Mouse (Mus musculus) intestine, postnatal 0 days (tissue): ENCODE measurements around the gene Arhgap22. TPM values are rescaled to one million over a fixed set of nuclear protein-coding genes. Genes with fewer than 3 reads are reported as not detected.

Source experiments
- ATAC-seq: fragments of 200-750 bp; cut with Nextera tagmentation; 2 replicates; pipeline ENCODE4 v1.8.0; 2017; ENCODE audit warnings: mild to moderate bottlenecking, moderate TSS enrichment, moderate library complexity
- H3K27ac ChIP-seq: fragments of 300-500 bp; sonication (generic); 2 replicates; pipeline ENCODE4 v1.5.1; 2014; ENCODE audit warnings: mild to moderate bottlenecking, low read depth, low read length, moderate library complexity
- H3K27me3 ChIP-seq: fragments of 300-500 bp; sonication (generic); replicated peaks from 2 replicates; pipeline ENCODE4 v1.6.1; 2014; ENCODE audit warnings: low read length, mixed read lengths; ENCODE audit not compliant: control insufficient read depth, insufficient read depth
- H3K36me3 ChIP-seq: fragments of 300-500 bp; sonication (generic); 2 replicates; pipeline ENCODE4 v1.6.1; 2014; ENCODE audit warnings: mild to moderate bottlenecking, moderate library complexity; ENCODE audit not compliant: control insufficient read depth, insufficient read depth
- H3K4me1 ChIP-seq: fragments of 300-500 bp; sonication (generic); replicated peaks from 2 replicates; pipeline ENCODE4 v1.6.1; 2014; ENCODE audit warnings: antibody characterized with exemption, low read length, mixed read lengths; ENCODE audit not compliant: control insufficient read depth, insufficient read depth
- H3K4me2 ChIP-seq: fragments of 300-500 bp; sonication (generic); replicated peaks from 2 replicates; pipeline ENCODE4 v1.6.1; 2014; ENCODE audit warnings: low read depth, mild to moderate bottlenecking, moderate library complexity
- H3K4me3 ChIP-seq: fragments of 300-500 bp; sonication (generic); 2 replicates; pipeline ENCODE4 v1.5.1; 2014; ENCODE audit warnings: low read depth, low read length
- H3K9ac ChIP-seq: fragments of 300-500 bp; sonication (generic); 2 replicates; pipeline ENCODE4 v1.6.1; 2014; ENCODE audit warnings: mild to moderate bottlenecking, low read depth, low read length
- H3K9me3 ChIP-seq: fragments of 300-500 bp; sonication (generic); 2 replicates; pipeline ENCODE4 v1.6.1; 2016; ENCODE audit warnings: mixed run types; ENCODE audit not compliant: control insufficient read depth
- CTCF ChIP-seq: sonication (generic); IDR thresholded peaks from 2 replicates; pipeline ENCODE4 v1.5.1; 2016; ENCODE audit warnings: low read depth, mild to moderate bottlenecking, control low read depth, antibody characterized with exemption, moderate library complexity
- WGBS: fragments of 180-500 bp; shearing (Covaris S2); extraction: QIAGEN DNeasy Blood & Tissue Kit; methylation state at CpG from one replicate; pipeline ENCODE4 v1.1.7; 2014; 5-methylcytosine and 5-hydroxymethylcytosine counted together
- polyA plus RNA-seq: library from polyadenylated mRNA; unstranded; fragments of >200 nt; fragmentation: Nextera tagmentation; extraction: Ambion mirVana; gene quantifications from 2 replicates; pipeline ENCODE4 v1.2.1, GENCODE M21; 2015

The Arhgap22 gene
- polyA plus RNA-seq, 1 experiment from 2014 or later = 1.9 TPM

DNA sequence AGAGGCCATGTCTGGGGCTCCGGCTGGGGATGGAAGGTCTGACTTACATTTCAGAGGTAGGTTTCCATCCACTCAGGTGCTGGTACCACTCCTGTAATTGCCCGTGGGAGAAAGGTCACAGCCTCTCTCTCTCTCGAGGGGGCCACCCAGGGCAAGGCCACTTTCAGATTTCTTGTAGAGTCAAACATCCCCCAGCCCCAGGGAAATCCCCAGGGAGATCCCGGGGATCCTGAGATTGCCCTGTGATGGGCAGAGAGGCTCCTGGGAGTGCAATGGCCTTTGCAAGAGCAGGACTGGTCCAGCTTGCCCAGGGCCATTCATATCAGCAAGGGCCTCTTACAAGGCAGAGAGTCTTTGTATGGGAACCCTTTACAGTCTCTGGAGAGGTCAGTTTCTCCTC, 120.6 kb downstream of the Arhgap22 start:
- 74% methylated on average over 4 of the region's 4 CpGs for WGBS
- Histone ChIP-seq H3K27ac (no peak overlapping the region), H3K4me2 (no peak overlapping the region), H3K4me3 (no peak overlapping the region), H3K4me1 (no peaks in the 10 kb centered on the region), H3K27me3 (no peaks in the 10 kb centered on the region), H3K36me3 (no peaks in the 10 kb centered on the region), H3K9me3 (no peaks in the 10 kb centered on the region), H3K9ac (no peak overlapping the region)
- ATAC-seq = no peak
- TF ChIP-seq CTCF = no peak

DNA sequence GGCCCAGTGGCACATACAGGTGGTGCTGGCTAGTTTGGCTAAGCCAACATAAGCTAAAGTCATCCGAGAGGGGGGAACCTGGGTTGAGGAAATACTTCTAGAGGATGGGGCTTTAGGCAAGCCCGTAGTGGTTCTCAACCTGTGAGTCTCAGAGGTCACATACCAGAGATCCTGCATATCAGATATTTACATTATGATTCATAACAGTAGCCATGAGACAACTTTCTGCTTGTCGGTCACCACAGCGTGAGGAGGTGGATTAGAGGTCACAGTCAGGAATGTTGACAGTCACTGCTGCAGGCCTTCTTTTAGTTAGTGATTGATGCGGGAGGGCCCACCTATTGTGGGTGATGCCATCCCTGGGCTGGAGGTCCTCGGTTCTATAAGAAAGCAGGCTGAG, 121.9 kb downstream of the Arhgap22 start:
- H3K9ac ChIP-seq = no peak overlapping the region
- WGBS = 43% methylated on average over 6 of the region's 6 CpGs
- no peaks in the 10 kb centered on the region for H3K36me3 ChIP-seq
- no peak for TF ChIP-seq CTCF
- H3K27me3 ChIP-seq = no peaks in the 10 kb centered on the region
- ATAC-seq = no peak
- H3K9me3 ChIP-seq = no peaks in the 10 kb centered on the region
- H3K27ac ChIP-seq = no peak overlapping the region
- no peak overlapping the region for H3K4me2 ChIP-seq
- no peaks in the 10 kb centered on the region for H3K4me1 ChIP-seq
- no peak overlapping the region for H3K4me3 ChIP-seq

DNA sequence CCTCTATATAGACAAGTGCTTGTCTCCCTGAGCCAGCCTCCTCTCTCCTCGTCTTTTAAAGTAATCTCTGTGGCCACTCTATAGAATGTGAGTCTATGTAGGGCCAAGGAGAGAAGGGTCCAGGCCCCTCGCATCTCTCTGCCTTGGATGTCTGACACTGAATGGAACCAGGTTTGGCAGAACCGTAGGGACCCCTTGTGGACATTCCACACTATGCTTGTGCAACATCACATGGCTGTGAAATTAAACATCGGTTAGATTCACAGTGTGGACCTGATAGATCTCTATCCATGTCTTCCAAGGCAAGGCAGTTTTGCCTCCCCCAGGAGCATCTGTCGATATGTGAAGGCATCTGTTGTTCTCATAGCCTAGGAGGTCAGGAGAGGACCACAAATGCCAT, 124.9 kb downstream of the Arhgap22 start:
- 71% methylated on average over 5 of the region's 5 CpGs for WGBS
- H3K4me1 ChIP-seq = no peaks in the 10 kb centered on the region

DNA sequence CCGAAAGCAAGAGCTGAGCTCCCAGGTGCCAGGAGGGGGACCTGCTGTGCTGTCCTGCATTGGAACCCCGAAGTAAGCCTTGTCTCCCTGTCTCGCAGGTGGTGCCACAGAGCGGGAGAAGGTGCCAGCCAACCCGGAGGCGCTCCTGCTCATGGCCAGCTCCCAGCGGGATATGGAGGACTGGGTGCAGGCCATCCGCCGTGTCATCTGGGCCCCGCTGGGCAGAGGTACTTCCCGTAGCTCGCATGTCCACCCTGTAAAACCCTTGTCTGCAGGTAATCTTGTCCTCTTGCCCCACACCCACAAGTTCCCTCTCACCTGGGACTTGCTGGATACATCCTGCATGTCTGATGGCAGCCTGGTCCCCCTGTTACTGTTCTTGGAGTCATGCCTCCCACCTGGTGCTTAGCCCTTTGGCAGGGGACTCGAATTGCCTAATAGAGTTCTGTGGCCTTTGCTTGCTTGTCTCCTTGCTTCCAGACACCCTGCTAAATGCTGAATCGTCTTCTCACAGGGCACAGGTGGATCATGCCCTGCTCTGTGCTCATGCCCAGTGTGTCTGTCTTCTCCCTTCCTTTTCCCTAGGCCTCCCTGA, 129.4 kb downstream of the Arhgap22 start:
- no peaks in the 10 kb centered on the region for H3K4me1 ChIP-seq
- no peaks in the 10 kb centered on the region for H3K27me3 ChIP-seq
- no peak for ATAC-seq
- 84% methylated on average over 14 of the region's 14 CpGs for WGBS
- no peak overlapping the region for H3K9ac ChIP-seq
- H3K36me3 ChIP-seq = no peaks in the 10 kb centered on the region
- no peaks in the 10 kb centered on the region for H3K9me3 ChIP-seq
- H3K4me2 ChIP-seq = no peak overlapping the region
- no peak overlapping the region for H3K27ac ChIP-seq
- TF ChIP-seq CTCF = no peak
- H3K4me3 ChIP-seq = no peak overlapping the region

More for the DNA sequence above, 124.9 kb downstream of the Arhgap22 start:
- Histone ChIP-seq H3K4me2 (no peak overlapping the region), H3K4me3 (no peak overlapping the region), H3K36me3 (no peaks in the 10 kb centered on the region), H3K9me3 (no peaks in the 10 kb centered on the region), H3K27me3 (no peaks in the 10 kb centered on the region), H3K27ac (no peak overlapping the region), H3K9ac (no peak overlapping the region)
- peak; percentile 46 for TF ChIP-seq CTCF
- no peak for ATAC-seq

DNA sequence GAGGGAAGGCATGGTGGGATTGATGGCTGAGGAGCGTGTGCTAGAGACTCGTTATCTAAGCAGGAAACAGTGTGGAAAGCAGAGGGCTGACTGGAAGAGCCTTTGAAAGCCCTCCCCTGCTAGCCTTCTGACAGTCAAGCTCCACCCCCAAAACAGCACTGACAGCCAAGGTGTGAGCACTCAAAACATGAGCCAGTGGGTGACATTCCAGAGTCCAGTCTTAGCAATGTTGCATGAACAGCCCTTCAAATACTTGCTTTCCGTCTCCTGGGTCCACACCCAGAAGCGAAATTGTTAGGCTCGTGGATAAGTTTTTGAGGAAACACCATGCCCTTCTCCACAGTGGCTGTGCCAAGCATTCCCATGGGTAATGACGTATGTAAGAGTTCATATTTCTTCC, 132.7 kb downstream of the Arhgap22 start:
- Histone ChIP-seq H3K36me3 (no peaks in the 10 kb centered on the region), H3K4me1 (no peaks in the 10 kb centered on the region), H3K9ac (no peak overlapping the region), H3K4me2 (no peak overlapping the region), H3K27me3 (peaks cover 11% of the 10 kb centered on the region), H3K4me3 (no peak overlapping the region), H3K27ac (no peak overlapping the region), H3K9me3 (no peaks in the 10 kb centered on the region)
- no peak for TF ChIP-seq CTCF
- no peak for ATAC-seq
- 67% methylated on average over 6 of the region's 6 CpGs for WGBS

DNA sequence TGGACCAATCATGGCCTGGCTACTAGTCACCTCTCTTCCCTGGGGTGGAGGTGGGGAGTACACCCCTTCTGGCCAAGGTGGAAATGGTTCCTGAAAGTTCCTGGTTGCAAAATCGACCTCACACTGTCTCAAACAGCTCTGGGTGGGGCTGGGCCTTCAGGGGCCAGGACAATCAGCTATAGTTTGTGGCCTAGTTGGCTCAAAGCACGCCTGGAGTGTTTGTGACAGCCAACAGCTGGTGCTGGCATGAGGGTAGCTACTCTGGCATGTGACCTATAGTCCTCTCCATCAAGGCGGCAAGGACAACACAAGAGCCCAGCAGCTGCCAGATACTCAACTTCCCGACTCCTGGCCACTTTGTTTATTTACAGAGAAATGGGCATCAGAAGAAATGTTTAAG, 133.9 kb downstream of the Arhgap22 start:
- Histone ChIP-seq H3K27me3 (peaks cover 19% of the 10 kb centered on the region), H3K27ac (no peak overlapping the region), H3K4me2 (no peak overlapping the region), H3K9ac (no peak overlapping the region), H3K4me3 (no peak overlapping the region), H3K4me1 (no peaks in the 10 kb centered on the region), H3K9me3 (no peaks in the 10 kb centered on the region), H3K36me3 (no peaks in the 10 kb centered on the region)
- TF ChIP-seq CTCF = no peak
- ATAC-seq = no peak
- WGBS = 49% methylated on average over 4 of the region's 4 CpGs

DNA sequence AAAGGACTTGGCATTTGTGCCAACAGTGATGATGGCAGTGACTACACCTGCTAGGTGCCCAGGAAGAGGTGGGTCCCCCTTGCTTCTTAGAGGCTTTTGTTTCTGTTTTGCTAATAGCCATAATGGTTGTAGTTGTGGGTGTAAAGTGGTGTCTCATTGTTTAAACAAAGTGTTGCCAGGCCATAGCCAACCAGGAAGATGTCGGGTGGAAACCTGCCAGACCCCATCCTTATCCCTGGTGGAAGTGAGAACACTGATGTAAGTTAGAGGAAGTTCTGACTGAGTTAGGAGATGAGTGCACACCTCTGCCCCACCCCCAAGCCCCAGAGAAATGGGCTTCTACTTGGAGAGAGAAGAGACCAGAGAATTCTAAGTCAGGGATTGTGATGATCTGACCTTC, 134.3 kb downstream of the Arhgap22 start:
- Histone ChIP-seq H3K27me3 (peaks cover 19% of the 10 kb centered on the region), H3K4me3 (no peak overlapping the region), H3K9me3 (no peaks in the 10 kb centered on the region), H3K9ac (no peak overlapping the region), H3K27ac (no peak overlapping the region), H3K4me2 (no peak overlapping the region), H3K4me1 (no peaks in the 10 kb centered on the region), H3K36me3 (no peaks in the 10 kb centered on the region)
- no peak for TF ChIP-seq CTCF
- ATAC-seq = no peak
- 37% methylated on average over 1 of the region's 1 CpGs for WGBS
